Mouse (Mus musculus) midbrain, embryonic 10.5 days (tissue): ENCODE measurements around the gene Foxn3. TPM values are rescaled to one million over a fixed set of nuclear protein-coding genes. Genes with fewer than 3 reads are reported as not detected.
"Not testable (repeated sequence)": the region's sequence is repeated elsewhere in the genome, so short reads cannot be mapped to it uniquely, and the experiment has no call there.

ENCODE experiments used
- DNase-seq: peaks from one replicate; pipeline ENCODE4 v3.0.0-alpha.2; 2017; ENCODE audit warnings: low spot score
- H3K27ac ChIP-seq: fragments of 300-500 bp; sonication (generic); replicated peaks from 2 replicates; pipeline ENCODE4 v1.5.1; 2016; ENCODE audit warnings: mild to moderate bottlenecking
- H3K27me3 ChIP-seq: fragments of 300-500 bp; sonication (generic); 2 replicates; pipeline ENCODE4 v1.6.1; 2016; ENCODE audit warnings: low read depth, mild to moderate bottlenecking; ENCODE audit not compliant: poor library complexity, severe bottlenecking
- H3K36me3 ChIP-seq: fragments of 300-500 bp; sonication (generic); 2 replicates; pipeline ENCODE4 v1.6.1; 2016; ENCODE audit warnings: mild to moderate bottlenecking, moderate library complexity
- H3K4me1 ChIP-seq: fragments of 300-500 bp; sonication (generic); 2 replicates; pipeline ENCODE4 v1.6.1; 2016
- H3K4me3 ChIP-seq: fragments of 300-500 bp; sonication (generic); 2 replicates; pipeline ENCODE4 v1.5.1; 2016; ENCODE audit warnings: mild to moderate bottlenecking, moderate library complexity
- H3K9me3 ChIP-seq: fragments of 300-500 bp; sonication (generic); replicated peaks from 2 replicates; pipeline ENCODE4 v1.6.1; 2016; ENCODE audit warnings: mild to moderate bottlenecking
- WGBS: fragments of 180-500 bp; shearing (Covaris S2); methylation state at CpG from one replicate; pipeline ENCODE4 v1.1.7; 2016; 5-methylcytosine and 5-hydroxymethylcytosine counted together
- polyA plus RNA-seq: library from polyadenylated mRNA; unstranded; fragments of >200 nt; fragmentation: Nextera tagmentation; extraction: Ambion mirVana; gene quantifications from 2 replicates; pipeline ENCODE4 v1.2.1, GENCODE M21; 2016

The Foxn3 gene
- polyA plus RNA-seq, 1 experiment from 2014 or later = 51.8 TPM

DNA sequence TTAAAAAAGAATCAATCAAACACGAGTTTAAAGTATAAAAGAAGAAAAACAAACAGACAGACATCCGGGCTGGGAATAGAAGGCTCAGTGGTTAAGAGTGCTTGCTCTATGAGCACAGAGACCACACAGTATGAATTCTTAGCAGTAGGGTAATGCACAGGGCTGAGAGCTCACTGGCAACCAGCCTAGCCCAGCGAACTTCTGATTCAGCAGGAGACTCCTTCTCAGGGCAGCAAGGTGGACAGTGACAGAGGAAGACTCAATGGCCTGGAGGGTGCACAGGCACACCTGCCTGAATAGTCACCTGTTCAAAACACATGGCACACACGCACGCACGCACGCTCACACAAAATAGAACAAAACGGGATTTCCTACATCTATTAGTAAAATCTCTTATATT lies 353.6 kb downstream of the Foxn3 start:
- Histone ChIP-seq H3K9me3 (no peaks in the 10 kb centered on the region), H3K36me3 (peaks cover 53% of the 10 kb centered on the region), H3K27ac (no peak overlapping the region), H3K27me3 (peaks cover 11% of the 10 kb centered on the region; the same call in 1 of the 2 replicates), H3K4me1 (peaks cover 27% of the 10 kb centered on the region), H3K4me3 (no peak overlapping the region)
- DNase-seq = no peak
- WGBS = 91% methylated on average over 8 of the region's 8 CpGs

DNA sequence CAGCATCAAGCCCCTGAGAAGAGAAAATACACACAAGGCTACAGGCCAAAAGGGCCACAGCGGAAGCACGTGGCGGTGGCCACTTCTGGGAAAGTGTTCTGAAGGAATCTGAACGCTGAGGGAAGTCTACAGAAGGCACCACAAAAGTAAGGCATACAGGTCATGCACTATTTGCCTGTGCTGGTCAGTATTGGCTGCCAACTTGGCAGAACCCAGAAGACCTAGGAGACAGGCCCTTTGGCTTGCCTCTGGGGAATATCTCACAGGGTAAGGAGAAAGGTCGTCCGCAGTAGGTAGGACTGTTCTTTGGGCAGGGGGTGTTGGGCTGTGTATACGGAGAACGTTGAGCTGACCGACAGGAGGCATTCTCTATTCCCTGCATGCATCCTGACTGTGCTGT lies 355.1 kb downstream of the Foxn3 start:
- no peaks in the 10 kb centered on the region for H3K9me3 ChIP-seq
- H3K4me1 ChIP-seq = peaks cover 17% of the 10 kb centered on the region; the same call in 1 of the 2 replicates
- H3K36me3 ChIP-seq = peaks cover 61% of the 10 kb centered on the region
- WGBS = 89% methylated on average over 9 of the region's 9 CpGs
- H3K27ac ChIP-seq = no peak overlapping the region; the same call in 1 of the 2 replicates
- no peak overlapping the region for H3K4me3 ChIP-seq
- peaks cover 12% of the 10 kb centered on the region; the same call in 1 of the 2 replicates for H3K27me3 ChIP-seq
- DNase-seq = no peak

DNA sequence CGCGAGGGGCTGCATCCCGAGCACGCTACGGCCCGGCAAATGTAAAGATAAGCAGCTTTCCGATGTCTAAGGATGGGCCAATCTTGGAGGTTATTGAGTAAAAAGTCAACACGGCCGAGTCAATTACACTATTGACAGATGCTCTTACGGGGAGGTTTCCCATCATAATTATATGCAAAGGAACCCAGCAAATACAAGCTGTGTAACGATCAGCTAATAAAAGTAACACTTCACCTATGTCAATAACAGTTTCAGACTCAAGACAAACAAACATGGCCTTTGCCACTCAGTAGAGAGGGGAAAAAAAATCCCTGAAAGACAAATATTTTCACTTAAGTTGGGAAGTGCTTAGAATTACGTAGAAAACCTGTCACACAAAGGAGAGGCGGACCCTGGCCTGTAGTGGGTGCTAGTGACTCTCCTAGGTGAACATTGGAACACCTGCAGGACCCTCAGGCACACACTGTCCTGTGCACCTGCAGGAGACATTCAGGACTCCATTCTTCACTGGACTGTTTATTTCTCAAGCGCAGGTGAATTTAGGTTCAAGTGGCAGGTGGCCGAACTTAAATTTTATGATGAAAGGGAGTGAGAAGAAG lies 356.3 kb downstream of the Foxn3 start:
- no peak for DNase-seq
- 79% methylated on average over 15 of the region's 15 CpGs for WGBS
- Histone ChIP-seq H3K36me3 (peaks cover 56% of the 10 kb centered on the region), H3K9me3 (no peaks in the 10 kb centered on the region), H3K27me3 (peaks cover 12% of the 10 kb centered on the region; the same call in 1 of the 2 replicates), H3K4me1 (peaks cover 9% of the 10 kb centered on the region; the same call in 1 of the 2 replicates), H3K4me3 (no peak overlapping the region), H3K27ac (0 out of 2 replicates have a peak overlapping the region, but pooled peaks have one; percentile 33)

DNA sequence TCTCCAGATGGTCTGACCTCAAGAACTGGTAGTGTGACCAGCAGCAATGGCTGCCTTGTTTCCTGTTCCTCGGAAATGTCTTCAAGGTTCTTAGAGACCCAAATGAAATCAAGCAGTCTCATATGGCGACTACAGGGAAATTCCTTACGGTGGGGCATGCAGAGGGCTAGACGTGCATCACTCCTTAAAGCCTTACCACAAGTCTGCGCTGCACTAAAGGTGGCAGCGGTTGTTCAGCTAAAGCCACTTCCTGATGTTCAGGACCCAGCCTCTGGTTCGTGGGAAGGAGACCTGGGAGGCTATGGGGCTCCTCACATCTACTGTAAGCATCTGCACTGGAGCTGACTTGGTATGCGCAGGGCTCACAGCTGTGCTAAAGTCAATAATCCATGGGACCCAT lies 357.6 kb downstream of the Foxn3 start:
- DNase-seq = no peak
- 89% methylated on average over 8 of the region's 8 CpGs for WGBS
- no peaks in the 10 kb centered on the region for H3K9me3 ChIP-seq
- 0 out of 2 replicates have a peak overlapping the region, but pooled peaks have one; percentile 23 for H3K27ac ChIP-seq
- no peak overlapping the region for H3K4me3 ChIP-seq
- H3K36me3 ChIP-seq = peaks cover 49% of the 10 kb centered on the region
- peaks cover 12% of the 10 kb centered on the region; the same call in 1 of the 2 replicates for H3K27me3 ChIP-seq
- peaks cover 9% of the 10 kb centered on the region; the same call in 1 of the 2 replicates for H3K4me1 ChIP-seq

DNA sequence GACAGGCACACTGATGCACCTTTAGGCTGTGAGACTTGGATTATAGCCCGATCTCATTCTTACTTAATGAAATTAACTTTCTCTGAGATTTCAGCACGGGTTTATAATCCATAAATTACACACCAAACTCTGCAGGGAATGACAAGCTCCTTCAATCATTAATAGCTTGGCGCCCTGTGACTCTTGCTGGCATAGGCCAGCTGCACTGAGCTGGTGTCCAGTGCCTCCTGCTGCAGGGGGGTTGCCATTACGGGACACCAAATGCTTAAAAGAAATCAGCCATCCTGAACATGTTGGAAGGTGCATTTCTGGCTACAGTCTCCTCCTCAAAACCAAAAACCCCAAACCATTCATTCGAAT lies 364.3 kb downstream of the Foxn3 start:
- Histone ChIP-seq H3K4me1 (peaks cover 19% of the 10 kb centered on the region), H3K4me3 (no peak overlapping the region), H3K27me3 (no peaks in the 10 kb centered on the region), H3K9me3 (no peaks in the 10 kb centered on the region), H3K27ac (peak overlapping the region; percentile 33; the same call in 1 of the 2 replicates), H3K36me3 (peaks cover 39% of the 10 kb centered on the region)
- WGBS = 90% methylated on average over 5 of the region's 5 CpGs
- no peak for DNase-seq

DNA sequence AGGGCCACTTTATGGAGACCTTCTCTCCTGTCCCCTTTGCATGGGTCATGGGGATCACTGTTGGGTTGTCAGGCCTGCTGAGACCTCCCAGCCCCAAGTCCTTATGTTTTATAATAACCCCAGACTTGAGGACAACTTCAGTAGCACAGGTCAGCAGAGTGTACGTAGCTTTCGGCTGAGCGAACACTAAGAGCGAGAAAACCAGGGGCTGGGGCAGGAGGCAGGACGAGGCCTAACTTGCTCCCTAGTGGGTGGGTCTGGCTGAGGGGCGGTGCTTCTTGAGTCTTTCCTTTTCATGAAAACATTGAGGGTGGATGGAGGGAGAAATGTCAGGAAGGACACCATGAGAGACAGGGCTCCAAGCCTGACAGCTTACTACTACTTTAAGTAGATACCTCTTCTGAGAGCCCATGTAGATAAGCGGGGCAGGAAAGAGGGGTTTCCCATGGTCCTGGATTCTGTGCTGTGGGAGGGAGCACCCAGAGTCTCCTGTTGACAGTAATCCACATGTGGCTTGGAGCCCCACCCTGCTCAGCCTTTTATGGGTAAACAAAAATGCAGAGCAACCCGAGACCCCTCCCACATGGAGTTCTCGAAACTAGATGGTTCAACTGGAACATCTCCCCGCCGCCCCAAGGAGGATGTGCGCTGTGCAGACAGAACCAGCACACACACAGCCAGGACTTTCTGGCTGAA lies 364.8 kb downstream of the Foxn3 start:
- Histone ChIP-seq H3K4me1 (peaks cover 20% of the 10 kb centered on the region), H3K9me3 (no peaks in the 10 kb centered on the region), H3K27me3 (no peaks in the 10 kb centered on the region), H3K4me3 (no peak overlapping the region), H3K27ac (peak overlapping the region; percentile 33; the same call in 1 of the 2 replicates), H3K36me3 (peaks cover 38% of the 10 kb centered on the region)
- WGBS = 84% methylated on average over 12 of the region's 12 CpGs
- DNase-seq = no peak

DNA sequence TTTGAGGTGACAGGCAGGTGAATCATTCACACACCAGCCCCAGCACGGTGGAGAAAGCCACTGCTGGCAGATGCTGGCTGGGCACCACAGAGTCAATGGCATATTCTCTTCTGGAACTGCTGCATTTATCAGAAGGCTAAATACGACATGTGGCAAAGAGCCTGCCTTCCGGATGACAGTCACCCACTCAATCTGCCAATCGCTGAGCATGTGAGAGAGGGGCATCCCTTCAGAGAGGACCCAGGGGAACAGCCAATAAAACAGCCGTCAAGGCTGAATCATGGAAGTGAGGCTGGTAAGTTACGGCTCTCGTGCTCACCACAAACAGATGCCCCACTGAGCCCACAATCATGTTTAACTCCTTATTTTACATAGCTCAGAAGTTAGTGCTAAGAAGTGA lies 366.4 kb downstream of the Foxn3 start:
- no peak overlapping the region for H3K4me3 ChIP-seq
- peaks cover 24% of the 10 kb centered on the region for H3K4me1 ChIP-seq
- H3K27ac ChIP-seq = no peak overlapping the region
- DNase-seq = no peak
- no peaks in the 10 kb centered on the region for H3K9me3 ChIP-seq
- no peaks in the 10 kb centered on the region for H3K27me3 ChIP-seq
- peaks cover 36% of the 10 kb centered on the region for H3K36me3 ChIP-seq
- WGBS = 94% methylated on average over 7 of the region's 7 CpGs

DNA sequence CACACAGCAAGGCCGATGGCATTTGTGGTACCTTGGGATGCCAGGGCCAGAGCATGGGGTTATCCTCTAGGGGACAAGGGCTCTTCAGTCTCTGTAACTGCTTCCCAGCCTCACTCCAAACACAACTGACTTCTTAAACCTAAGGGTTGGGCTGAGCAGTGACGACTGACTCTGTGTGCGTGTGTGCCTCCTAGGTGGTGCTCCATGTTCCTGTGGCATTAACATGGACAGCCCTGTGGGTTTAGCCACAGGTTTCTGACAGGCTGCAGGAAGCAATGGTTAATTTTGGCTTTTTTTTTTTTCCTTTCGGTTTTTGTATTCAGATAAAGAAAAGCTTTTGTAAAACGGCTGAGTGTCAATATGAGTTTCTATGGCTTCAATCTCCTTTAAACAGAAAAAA lies 367.7 kb downstream of the Foxn3 start:
- H3K27ac ChIP-seq = no peak overlapping the region
- H3K9me3 ChIP-seq = no peaks in the 10 kb centered on the region
- peaks cover 24% of the 10 kb centered on the region for H3K4me1 ChIP-seq
- H3K4me3 ChIP-seq = no peak overlapping the region
- WGBS = 87% methylated on average over 5 of the region's 5 CpGs
- no peaks in the 10 kb centered on the region for H3K27me3 ChIP-seq
- peaks cover 39% of the 10 kb centered on the region for H3K36me3 ChIP-seq
- no peak for DNase-seq

DNA sequence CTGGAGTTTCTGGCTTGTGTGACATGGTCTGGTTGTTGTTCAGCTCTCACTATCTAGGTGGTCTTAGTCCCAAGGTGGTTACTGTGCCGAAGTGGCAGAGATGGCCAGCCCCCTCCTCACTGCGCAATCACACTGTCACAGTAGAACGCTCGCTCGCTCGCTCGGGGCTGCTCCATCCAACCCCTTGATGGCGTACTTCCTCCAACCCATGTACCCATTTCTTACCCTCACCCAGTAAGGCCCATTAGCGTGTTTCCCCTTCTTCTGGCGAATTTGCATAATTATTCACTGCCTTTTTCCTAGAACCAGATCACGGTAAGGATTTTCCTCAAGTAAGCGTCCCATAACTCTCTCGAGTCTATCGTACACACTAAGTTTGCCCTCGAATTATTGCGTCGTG lies 369.3 kb downstream of the Foxn3 start:
- not testable (repeated sequence) for H3K9me3 ChIP-seq, H3K27ac ChIP-seq, DNase-seq, H3K4me3 ChIP-seq, H3K27me3 ChIP-seq
- H3K4me1 ChIP-seq = peaks cover 12% of the 10 kb centered on the region
- peaks cover 38% of the 10 kb centered on the region for H3K36me3 ChIP-seq
- 95% methylated on average over 17 of the region's 17 CpGs for WGBS

DNA sequence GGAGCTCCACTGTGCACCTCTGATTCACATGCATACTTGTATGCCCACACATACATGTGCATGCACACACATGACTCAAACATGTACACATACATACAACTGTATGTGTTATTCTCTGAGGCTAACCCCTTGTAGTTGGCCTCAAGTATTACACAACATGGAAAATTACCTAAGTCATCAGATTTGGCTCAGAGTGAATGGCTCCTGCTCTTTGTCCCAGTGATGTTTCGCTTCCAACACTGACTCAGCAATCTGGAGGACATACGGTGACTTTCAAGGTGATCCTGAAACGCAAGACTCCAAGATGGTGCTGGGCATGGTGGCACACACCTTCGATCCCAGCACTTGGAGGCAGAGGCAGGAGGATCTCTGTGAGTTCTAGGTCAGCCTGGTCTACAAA lies 375.7 kb downstream of the Foxn3 start:
- H3K36me3 ChIP-seq = peaks cover 6% of the 10 kb centered on the region; the same call in 1 of the 2 replicates
- no peak overlapping the region for H3K27ac ChIP-seq
- peaks cover 10% of the 10 kb centered on the region for H3K4me1 ChIP-seq
- H3K9me3 ChIP-seq = no peaks in the 10 kb centered on the region
- H3K27me3 ChIP-seq = no peaks in the 10 kb centered on the region
- H3K4me3 ChIP-seq = no peak overlapping the region
- WGBS = 93% methylated on average over 4 of the region's 4 CpGs
- DNase-seq = no peak

DNA sequence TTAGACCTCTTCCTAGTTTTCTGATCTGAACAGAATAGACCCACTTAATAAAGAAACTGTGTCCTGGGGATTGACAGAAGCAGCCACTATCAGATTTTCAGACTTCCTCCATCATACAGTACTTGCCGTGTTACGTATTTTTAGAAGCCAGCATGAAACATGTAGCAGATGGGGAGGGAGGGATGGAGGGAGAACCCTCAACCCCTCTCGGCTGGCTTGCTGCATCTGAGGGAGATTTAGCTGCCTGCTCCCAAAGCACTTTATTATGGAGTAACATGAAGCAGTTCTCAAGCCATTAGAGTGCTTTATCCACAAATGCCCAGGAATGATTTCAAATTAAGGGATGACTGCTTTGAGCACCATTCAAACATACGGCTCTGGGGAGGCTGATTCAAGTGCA lies 377.1 kb downstream of the Foxn3 start:
- peaks cover 10% of the 10 kb centered on the region for H3K4me1 ChIP-seq
- WGBS = 76% methylated on average over 4 of the region's 4 CpGs
- H3K9me3 ChIP-seq = no peaks in the 10 kb centered on the region
- H3K36me3 ChIP-seq = peaks cover 6% of the 10 kb centered on the region; the same call in 1 of the 2 replicates
- DNase-seq = no peak
- H3K27me3 ChIP-seq = no peaks in the 10 kb centered on the region
- H3K4me3 ChIP-seq = no peak overlapping the region
- H3K27ac ChIP-seq = peak overlapping the region; percentile 38; the same call in 1 of the 2 replicates

DNA sequence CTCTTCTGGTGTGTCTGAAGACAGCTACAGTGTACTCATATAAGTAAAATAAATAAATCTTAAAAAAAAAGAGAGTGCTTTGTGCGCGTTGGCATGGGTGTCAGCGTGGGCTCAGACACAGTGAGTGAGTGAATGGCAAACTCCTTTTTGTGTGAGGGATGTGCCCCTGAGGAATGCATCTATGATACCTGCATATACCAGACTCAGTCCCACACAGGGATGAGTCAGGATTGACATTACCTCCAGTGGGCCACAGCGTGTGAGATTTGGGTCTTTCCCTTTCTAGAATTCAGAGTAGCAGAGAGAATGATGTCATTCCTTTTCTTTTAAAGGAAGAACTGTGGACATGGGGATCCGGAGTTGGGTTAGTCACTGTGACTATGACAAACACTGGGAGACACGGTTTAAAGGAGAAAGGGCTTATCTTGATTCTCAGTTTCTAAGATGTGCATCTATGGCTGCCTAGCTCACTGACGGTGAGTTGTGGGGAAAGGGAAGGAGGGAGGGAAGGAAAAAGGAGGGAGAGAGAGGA lies 380.1 kb downstream of the Foxn3 start:
- H3K4me3 ChIP-seq = no peak overlapping the region
- no peaks in the 10 kb centered on the region; the same call in 1 of the 2 replicates for H3K9me3 ChIP-seq
- H3K4me1 ChIP-seq = peaks cover 20% of the 10 kb centered on the region
- H3K27me3 ChIP-seq = no peaks in the 10 kb centered on the region
- no peaks in the 10 kb centered on the region; the same call in 1 of the 2 replicates for H3K36me3 ChIP-seq
- DNase-seq = no peak
- H3K27ac ChIP-seq = no peak overlapping the region; the same call in 1 of the 2 replicates
- 89% methylated on average over 7 of the region's 7 CpGs for WGBS

DNA sequence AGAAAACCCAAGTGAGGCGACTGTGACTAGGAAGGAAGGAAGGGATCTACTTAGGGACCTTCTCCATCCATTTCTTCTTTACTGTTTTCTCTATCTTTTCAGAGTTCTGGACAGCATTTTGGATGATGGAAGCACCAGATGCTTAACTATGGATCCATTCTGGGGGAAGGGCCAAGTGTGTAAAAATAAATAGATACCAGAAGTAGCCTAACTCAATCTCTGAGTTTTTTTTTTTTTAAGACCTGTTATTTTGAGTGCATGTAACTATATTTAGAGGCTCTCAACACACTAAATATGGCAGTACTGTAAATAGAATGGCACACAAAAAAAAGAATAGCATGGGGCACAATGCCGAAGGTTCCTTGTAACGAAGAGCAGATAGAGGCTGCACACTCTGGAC lies 381.0 kb downstream of the Foxn3 start:
- H3K4me3 ChIP-seq = no peak overlapping the region
- peaks cover 20% of the 10 kb centered on the region for H3K4me1 ChIP-seq
- no peaks in the 10 kb centered on the region for H3K36me3 ChIP-seq
- no peaks in the 10 kb centered on the region; the same call in 1 of the 2 replicates for H3K9me3 ChIP-seq
- WGBS = 89% methylated on average over 3 of the region's 3 CpGs
- no peak overlapping the region for H3K27ac ChIP-seq
- H3K27me3 ChIP-seq = no peaks in the 10 kb centered on the region
- no peak for DNase-seq
